Mouse (Mus musculus) kidney, embryonic 16.5 days (tissue): ENCODE measurements around the gene Tfdp2. TPM values are rescaled to one million over a fixed set of nuclear protein-coding genes. Genes with fewer than 3 reads are reported as not detected.
"Not testable (repeated sequence)": the region's sequence is repeated elsewhere in the genome, so short reads cannot be mapped to it uniquely, and the experiment has no call there.

Source experiments
- ATAC-seq: fragments of 200-750 bp; cut with Nextera tagmentation; 2 replicates; pipeline ENCODE4 v1.8.0; 2017; ENCODE audit warnings: moderate TSS enrichment; ENCODE audit not compliant: low FRiP score, low TSS enrichment
- H3K27ac ChIP-seq: fragments of 300-500 bp; sonication (generic); 2 replicates; pipeline ENCODE4 v1.5.1; 2014; ENCODE audit warnings: low read length
- H3K27me3 ChIP-seq: fragments of 300-500 bp; sonication (generic); 2 replicates; pipeline ENCODE4 v1.6.1; 2014; ENCODE audit warnings: low read length, control low read depth, mixed read lengths; ENCODE audit not compliant: insufficient read depth
- H3K36me3 ChIP-seq: fragments of 300-500 bp; sonication (generic); 2 replicates; pipeline ENCODE4 v1.6.1; 2014; ENCODE audit warnings: low read length, control low read depth, mixed read lengths; ENCODE audit not compliant: insufficient read depth
- H3K4me1 ChIP-seq: fragments of 300-500 bp; sonication (generic); 2 replicates; pipeline ENCODE4 v1.6.1; 2014; ENCODE audit warnings: low read length, control low read depth, mixed read lengths; ENCODE audit not compliant: insufficient read depth
- H3K4me2 ChIP-seq: fragments of 300-500 bp; sonication (generic); replicated peaks from 2 replicates; pipeline ENCODE4 v1.6.1; 2014; ENCODE audit warnings: low read depth, low read length
- H3K4me3 ChIP-seq: fragments of 300-500 bp; sonication (generic); 2 replicates; pipeline ENCODE4 v1.5.1; 2014; ENCODE audit warnings: mild to moderate bottlenecking, low read length
- H3K9ac ChIP-seq: fragments of 300-500 bp; sonication (generic); replicated peaks from 2 replicates; pipeline ENCODE4 v1.6.1; 2014; ENCODE audit warnings: low read length
- H3K9me3 ChIP-seq: fragments of 300-500 bp; sonication (generic); 2 replicates; pipeline ENCODE4 v1.6.1; 2016; ENCODE audit warnings: low read length, control low read depth
- WGBS: fragments of 180-500 bp; shearing (Covaris S2); extraction: QIAGEN DNeasy Blood & Tissue Kit; methylation state at CpG from one replicate; pipeline ENCODE4 v1.1.7; 2014; 5-methylcytosine and 5-hydroxymethylcytosine counted together
- polyA plus RNA-seq: library from polyadenylated mRNA; unstranded; fragments of >200 nt; fragmentation: Nextera tagmentation; extraction: Ambion mirVana; gene quantifications from 2 replicates; pipeline ENCODE4 v1.2.1, GENCODE M21; 2015

Gene Tfdp2
- 44.8 and 45.9 TPM in 2 replicates for polyA plus RNA-seq

- peak within 1 kb of the TSS; percentile 90 for H3K4me2 ChIP-seq
- H3K27ac ChIP-seq, result peak within 1 kb of the TSS; percentile 89
- peaks cover 19% of the 10 kb centered on the region for H3K4me1 ChIP-seq
- H3K4me3 ChIP-seq, result peak within 1 kb of the TSS; percentile 87
- peak within 1 kb of the TSS; percentile 90 for H3K9ac ChIP-seq
- peak; percentile 99 for ATAC-seq
- WGBS, result 0% methylated on average over 69 of the region's 81 CpGs
- no peaks in the 10 kb centered on the region for H3K9me3 ChIP-seq
- no peaks in the 10 kb centered on the region for H3K27me3 ChIP-seq
- no peaks in the 10 kb centered on the region for H3K36me3 ChIP-seq
These were observed at the start of gene Tfdp2 for GRCm38 (mm10) chr9:96195885-96196622. TSS of gene Tfdp2 (plus strand) at chr9:96196275.

- Histone ChIP-seq H3K36me3 (peaks cover 8% of the 10 kb centered on the region; the same call in 1 of the 2 replicates), H3K4me2 (no peak overlapping the region), H3K4me3 (no peak overlapping the region), H3K27ac (no peak overlapping the region), H3K9ac (no peak overlapping the region), H3K9me3 (no peaks in the 10 kb centered on the region), H3K27me3 (no peaks in the 10 kb centered on the region), H3K4me1 (no peaks in the 10 kb centered on the region)
- ATAC-seq, result no peak
- WGBS, result 86% methylated on average over 7 of the region's 7 CpGs
These were observed 43.3 kb upstream of the Tfdp2 start for GRCm38 (mm10) chr9:96152801-96153200.

- ATAC-seq, result no peak
- peak overlapping the region; percentile 32; the same call in 1 of the 2 replicates for H3K27ac ChIP-seq
- 25% methylated on average over 4 of the region's 4 CpGs for WGBS
- peaks cover 7% of the 10 kb centered on the region; the same call in 1 of the 2 replicates for H3K36me3 ChIP-seq
- no peaks in the 10 kb centered on the region for H3K27me3 ChIP-seq
- H3K9ac ChIP-seq, result 0 out of 2 replicates have a peak overlapping the region, but pooled peaks have one; percentile 26
- H3K4me2 ChIP-seq, result no peak overlapping the region
- H3K4me3 ChIP-seq, result no peak overlapping the region
- H3K9me3 ChIP-seq, result no peaks in the 10 kb centered on the region
- peaks cover 6% of the 10 kb centered on the region; the same call in 1 of the 2 replicates for H3K4me1 ChIP-seq
These were observed 37.6 kb upstream of the Tfdp2 start for GRCm38 (mm10) chr9:96158431-96158830.

- H3K27me3 ChIP-seq, result no peaks in the 10 kb centered on the region
- no peak overlapping the region for H3K27ac ChIP-seq
- peaks cover 7% of the 10 kb centered on the region; the same call in 1 of the 2 replicates for H3K36me3 ChIP-seq
- peaks cover 6% of the 10 kb centered on the region; the same call in 1 of the 2 replicates for H3K4me1 ChIP-seq
- H3K4me3 ChIP-seq, result no peak overlapping the region
- H3K9me3 ChIP-seq, result no peaks in the 10 kb centered on the region
- H3K9ac ChIP-seq, result no peak overlapping the region
- no peak for ATAC-seq
- H3K4me2 ChIP-seq, result no peak overlapping the region
- WGBS, result 48% methylated on average over 3 of the region's 3 CpGs
These were observed 37.0 kb upstream of the Tfdp2 start for GRCm38 (mm10) chr9:96159047-96159446.

- H3K4me3 ChIP-seq, result no peak overlapping the region
- peaks cover 6% of the 10 kb centered on the region; the same call in 1 of the 2 replicates for H3K4me1 ChIP-seq
- H3K9me3 ChIP-seq, result no peaks in the 10 kb centered on the region
- no peak overlapping the region for H3K4me2 ChIP-seq
- no peak for ATAC-seq
- H3K27ac ChIP-seq, result no peak overlapping the region; the same call in 1 of the 2 replicates
- H3K27me3 ChIP-seq, result no peaks in the 10 kb centered on the region
- 0 out of 2 replicates have a peak, but pooled peaks cover 4% of the 10 kb centered on the region for H3K36me3 ChIP-seq
- H3K9ac ChIP-seq, result 0 out of 2 replicates have a peak overlapping the region, but pooled peaks have one; percentile 2
- 52% methylated on average over 3 of the region's 3 CpGs for WGBS
These were observed 35.3 kb upstream of the Tfdp2 start for GRCm38 (mm10) chr9:96160767-96161166.

GRCm38 (mm10) chr9:96162421-96162820 lies 33.7 kb upstream of the Tfdp2 start:
- 76% methylated on average over 5 of the region's 5 CpGs for WGBS
- ATAC-seq, result no peak
- peaks cover 6% of the 10 kb centered on the region; the same call in 1 of the 2 replicates for H3K4me1 ChIP-seq
- H3K9me3 ChIP-seq, result no peaks in the 10 kb centered on the region
- no peak overlapping the region for H3K4me2 ChIP-seq
- H3K27ac ChIP-seq, result no peak overlapping the region
- H3K9ac ChIP-seq, result no peak overlapping the region
- H3K36me3 ChIP-seq, result 0 out of 2 replicates have a peak, but pooled peaks cover 4% of the 10 kb centered on the region
- H3K4me3 ChIP-seq, result no peak overlapping the region
- H3K27me3 ChIP-seq, result no peaks in the 10 kb centered on the region

GRCm38 (mm10) chr9:96163443-96163842 lies 32.6 kb upstream of the Tfdp2 start:
- Histone ChIP-seq H3K9ac (no peak overlapping the region), H3K27me3 (no peaks in the 10 kb centered on the region), H3K36me3 (0 out of 2 replicates have a peak, but pooled peaks cover 4% of the 10 kb centered on the region), H3K4me3 (no peak overlapping the region), H3K27ac (no peak overlapping the region), H3K4me2 (no peak overlapping the region), H3K4me1 (peaks cover under 1% of the 10 kb centered on the region; the same call in 1 of the 2 replicates), H3K9me3 (no peaks in the 10 kb centered on the region)
- 98% methylated on average over 7 of the region's 7 CpGs for WGBS
- ATAC-seq, result no peak

- 97% methylated on average over 14 of the region's 15 CpGs for WGBS
These were observed 32.1 kb upstream of the Tfdp2 start for GRCm38 (mm10) chr9:96163983-96164382.

GRCm38 (mm10) chr9:96167168-96167585 lies 28.9 kb upstream of the Tfdp2 start:
- ATAC-seq, result peak; percentile 46; the same call in 1 of the 2 replicates
- H3K27me3 ChIP-seq, result no peaks in the 10 kb centered on the region
- 0 out of 2 replicates have a peak, but pooled peaks cover 4% of the 10 kb centered on the region for H3K36me3 ChIP-seq
- no peak overlapping the region for H3K27ac ChIP-seq
- H3K4me2 ChIP-seq, result no peak overlapping the region
- no peaks in the 10 kb centered on the region for H3K4me1 ChIP-seq
- H3K9me3 ChIP-seq, result no peaks in the 10 kb centered on the region
- H3K9ac ChIP-seq, result no peak overlapping the region
- H3K4me3 ChIP-seq, result no peak overlapping the region
- WGBS, result 33% methylated on average over 5 of the region's 5 CpGs

More at GRCm38 (mm10) chr9:96163983-96164382, 32.1 kb upstream of the Tfdp2 start:
- not testable (repeated sequence) for ATAC-seq, H3K4me1 ChIP-seq, H3K36me3 ChIP-seq, H3K4me3 ChIP-seq, H3K27ac ChIP-seq, H3K27me3 ChIP-seq, H3K9ac ChIP-seq, H3K4me2 ChIP-seq, H3K9me3 ChIP-seq

- Histone ChIP-seq H3K9me3 (no peaks in the 10 kb centered on the region), H3K4me1 (no peaks in the 10 kb centered on the region), H3K36me3 (peaks cover 7% of the 10 kb centered on the region; the same call in 1 of the 2 replicates), H3K4me3 (no peak overlapping the region), H3K4me2 (no peak overlapping the region), H3K27me3 (no peaks in the 10 kb centered on the region), H3K27ac (no peak overlapping the region), H3K9ac (no peak overlapping the region)
- WGBS, result 61% methylated on average over 3 of the region's 3 CpGs
- no peak for ATAC-seq
These were observed 25.5 kb upstream of the Tfdp2 start for GRCm38 (mm10) chr9:96170600-96170999.
